25 mouse cellular contexts compared by ENCODE assay signal in the genomic region with DNA sequence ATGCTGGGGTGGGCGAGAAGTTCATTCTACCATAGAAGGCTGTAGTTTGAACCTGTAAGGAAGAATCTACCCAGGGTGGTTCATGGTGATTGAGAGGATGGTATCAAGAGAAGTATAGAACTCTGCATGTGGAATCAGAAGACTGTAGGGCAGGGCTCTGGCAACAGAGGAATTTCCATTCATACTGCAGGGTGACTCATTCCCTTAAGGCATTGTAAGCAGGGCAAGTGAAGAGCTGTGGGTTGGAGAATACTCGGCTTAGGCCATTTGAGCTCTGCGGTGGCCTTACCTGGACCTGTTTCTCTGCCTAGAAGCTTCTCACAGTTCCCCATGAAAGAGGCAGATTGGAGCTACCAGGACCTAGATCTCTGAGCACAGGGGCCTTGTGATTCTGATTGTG. TPM values are rescaled to one million over a fixed set of nuclear protein-coding genes. Genes with fewer than 3 reads are reported as not detected.
DNase-seq lines count a peak whose midpoint lies in the region; ATAC-seq and TF ChIP-seq lines count a peak whose summit lies in the region.
"Had no signal": no experiment of that assay in that cellular context is flagged by ENCODE, and none has a peak within 500 bp of the region (broad histone marks: within the 10 kb centered on the region; RNA-seq: fewer than 3 reads in every experiment).

No protein-coding gene starts in this region.

- peak; percentile 53 for DNase-seq in midbrain, embryonic 11.5 days (ENCODE audit: low spot score, missing footprints)
- no peak for DNase-seq in CH12.LX (ENCODE audit: extremely low read depth)
- DNase-seq in Patski (ENCODE audit: low read depth, low spot score) = no peak
- DNase-seq in stomach, postnatal 0 days (ENCODE audit: low spot score) = no peak
- no peak for DNase-seq in cerebellum, adult 18-20 months
- DNase-seq: adrenal gland, adult 2 months; adrenal gland, postnatal 25 days; cerebellum, adult 2 months; cerebellum, postnatal 10 days; embryo, embryonic 11 days; gastrocnemius, postnatal 25 days; heart, adult 11 months; heart, postnatal 10 days; heart, postnatal 4 days; kidney, adult 18-20 months had no signal

- 87% methylated on average over 3 of the region's 3 CpGs for WGBS in midbrain, embryonic 11.5 days
- 94% methylated on average over 3 of the region's 3 CpGs for whole genome bisulfite sequencing in midbrain, embryonic 15.5 days
- WGBS in stomach, postnatal 0 days = 79% methylated on average over 3 of the region's 3 CpGs
- WGBS in forebrain, embryonic 13.5 days = 92% methylated on average over 3 of the region's 3 CpGs
- 81% methylated on average over 3 of the region's 3 CpGs for WGBS in heart, embryonic 11.5 days (ENCODE audit: insufficient replicate concordance)

- POLR2A ChIA-PET in Patski (lab: Charles Lee) = interaction anchor here (1.4 kb wide), 1 partner anchor 8 kb away, joined by 3 read pairs; no protein-coding TSS in a partner anchor

- TF ChIP-seq CTCF in CH12.LX (conservative IDR thresholded peaks at IDR 0.05 in 1 of 2, IDR thresholded peaks at IDR 0.05 in 1 of 2; ENCODE audit: low read depth in 2 of 2, low read length in 2 of 2) (no peak), Patski (IDR thresholded peaks at IDR 0.05) (no peak)
- TF ChIP-seq CTCF in stomach, postnatal 0 days (IDR thresholded peaks at IDR 0.05; ENCODE audit: low read depth) = no peak

- 0 out of 2 replicates have a peak, but pooled peaks have one; percentile 25 for TF ChIP-seq EP300 in CH12.LX (IDR thresholded peaks at IDR 0.05; ENCODE audit: low read length)
- no peak for TF ChIP-seq EP300 in stomach, postnatal 0 days (optimal IDR thresholded peaks at IDR 0.05)

- H3K27ac ChIP-seq in midbrain, embryonic 11.5 days (ENCODE audit: low read depth, low read length) = no peak overlapping the region
- H3K27ac ChIP-seq in midbrain, embryonic 15.5 days = no peak overlapping the region
- no peak overlapping the region for H3K27ac ChIP-seq in CH12.LX (ENCODE audit: insufficient read depth, low read depth)
- H3K27ac ChIP-seq in stomach, postnatal 0 days (replicated peaks) = no peak overlapping the region
- no peak overlapping the region for H3K27ac ChIP-seq in forebrain, embryonic 13.5 days
- H3K27ac ChIP-seq in heart, embryonic 11.5 days (ENCODE audit: low read depth, low read length) = no peak overlapping the region
- H3K27ac ChIP-seq: embryonic facial prominence, embryonic 15.5 days; forebrain, embryonic 10.5 days; forebrain, embryonic 15.5 days; hindbrain, embryonic 12.5 days; intestine, embryonic 15.5 days had no signal

- ATAC-seq in midbrain, embryonic 11.5 days (ENCODE audit: low FRiP score) = no peak
- no peak for ATAC-seq in midbrain, embryonic 15.5 days (replicated peaks)
- peak; percentile 92 for ATAC-seq in Patski
- peak; percentile 66 for ATAC-seq in stomach, postnatal 0 days (ENCODE audit: low FRiP score, low TSS enrichment)
- ATAC-seq in forebrain, embryonic 13.5 days = no peak
- no peak for ATAC-seq in heart, embryonic 11.5 days (replicated peaks; ENCODE audit: insufficient number of reproducible peaks, low FRiP score, low TSS enrichment)
- ATAC-seq: forebrain, embryonic 15.5 days; hindbrain, embryonic 16.5 days; intestine, embryonic 15.5 days had no signal

- CTCF ChIA-PET in Patski (lab: Charles Lee) = interaction anchor here (1.4 kb wide), 1 partner anchor 46 kb away, joined by 3 read pairs; no protein-coding TSS in a partner anchor

- no peaks in the 10 kb centered on the region for H3K4me1 ChIP-seq in midbrain, embryonic 11.5 days (ENCODE audit: control insufficient read depth, insufficient read depth, low read length)
- no peaks in the 10 kb centered on the region for H3K4me1 ChIP-seq in midbrain, embryonic 15.5 days
- H3K4me1 ChIP-seq in CH12.LX (ENCODE audit: control insufficient read depth in 1 of 2, insufficient read depth in 2 of 2) = peaks cover 41 to 75% of the 10 kb centered on the region in 2 experiments
- H3K4me1 ChIP-seq in stomach, postnatal 0 days (replicated peaks; ENCODE audit: control insufficient read depth, insufficient read depth) = no peaks in the 10 kb centered on the region
- no peaks in the 10 kb centered on the region for H3K4me1 ChIP-seq in forebrain, embryonic 13.5 days
- 0 out of 2 replicates have a peak, but pooled peaks cover 2% of the 10 kb centered on the region for H3K4me1 ChIP-seq in heart, embryonic 11.5 days (ENCODE audit: control insufficient read depth, insufficient read depth, low read length)
- H3K4me1 ChIP-seq: embryonic facial prominence, embryonic 15.5 days; forebrain, embryonic 10.5 days; forebrain, embryonic 15.5 days; hindbrain, embryonic 12.5 days; intestine, embryonic 15.5 days had no signal

- TF ChIP-seq POLR2A in CH12.LX (IDR thresholded peaks at IDR 0.05; ENCODE audit: low read depth, low read length) = no peak

- no peaks in the 10 kb centered on the region for H3K79me2 ChIP-seq in CH12.LX (replicated peaks; ENCODE audit: control insufficient read depth, extremely low read depth, insufficient read depth, poor library complexity, severe bottlenecking)

- TF ChIP-seq RAD21 in CH12.LX (IDR thresholded peaks at IDR 0.05; ENCODE audit: low read depth, low read length) = no peak

- dilution Hi-C loops in CH12.LX (cut with MboI; ENCODE audit: extremely low pct_ligation_motif_present, extremely low pct_unique_long_range_greater_than_20kb, low sequenced_read_pairs) = no loop called here

- no peaks in the 10 kb centered on the region for H3K9me3 ChIP-seq in midbrain, embryonic 11.5 days (ENCODE audit: control insufficient read depth, low read length)
- H3K9me3 ChIP-seq in midbrain, embryonic 15.5 days = no peaks in the 10 kb centered on the region
- H3K9me3 ChIP-seq in CH12.LX (replicated peaks; ENCODE audit: low read length) = no peaks in the 10 kb centered on the region
- H3K9me3 ChIP-seq in stomach, postnatal 0 days (ENCODE audit: control insufficient read depth, low read length) = no peaks in the 10 kb centered on the region
- H3K9me3 ChIP-seq in forebrain, embryonic 13.5 days (replicated peaks) = no peaks in the 10 kb centered on the region
- no peaks in the 10 kb centered on the region for H3K9me3 ChIP-seq in heart, embryonic 11.5 days (replicated peaks; ENCODE audit: control insufficient read depth, low read length)
- H3K9me3 ChIP-seq: embryonic facial prominence, embryonic 15.5 days; forebrain, embryonic 10.5 days; forebrain, embryonic 15.5 days; hindbrain, embryonic 12.5 days; intestine, embryonic 15.5 days had no signal

- H3K4me2 ChIP-seq in midbrain, embryonic 11.5 days = no peak overlapping the region
- H3K4me2 ChIP-seq in midbrain, embryonic 15.5 days = no peak overlapping the region
- H3K4me2 ChIP-seq in CH12.LX (ENCODE audit: insufficient read depth, low read depth, poor library complexity, severe bottlenecking) = no peak overlapping the region
- H3K4me2 ChIP-seq in stomach, postnatal 0 days (replicated peaks; ENCODE audit: low read depth) = no peak overlapping the region
- no peak overlapping the region for H3K4me2 ChIP-seq in forebrain, embryonic 13.5 days
- H3K4me2 ChIP-seq in heart, embryonic 11.5 days = no peak overlapping the region
- H3K4me2 ChIP-seq: embryonic facial prominence, embryonic 15.5 days; forebrain, embryonic 15.5 days; hindbrain, embryonic 12.5 days; intestine, embryonic 15.5 days had no signal

- no peak overlapping the region for H3K9ac ChIP-seq in midbrain, embryonic 11.5 days (ENCODE audit: low read length)
- no peak overlapping the region for H3K9ac ChIP-seq in midbrain, embryonic 15.5 days
- H3K9ac ChIP-seq in CH12.LX (ENCODE audit: insufficient read depth, low read depth) = no peak overlapping the region
- no peak overlapping the region for H3K9ac ChIP-seq in stomach, postnatal 0 days (ENCODE audit: low read length)
- H3K9ac ChIP-seq in forebrain, embryonic 13.5 days = no peak overlapping the region
- H3K9ac ChIP-seq in heart, embryonic 11.5 days (ENCODE audit: low read depth, low read length) = no peak overlapping the region
- H3K9ac ChIP-seq: embryonic facial prominence, embryonic 15.5 days; forebrain, embryonic 15.5 days; hindbrain, embryonic 12.5 days; intestine, embryonic 15.5 days had no signal

- H3K27me3 ChIP-seq in midbrain, embryonic 11.5 days (ENCODE audit: control insufficient read depth, insufficient read depth, low read length) = no peaks in the 10 kb centered on the region
- no peaks in the 10 kb centered on the region for H3K27me3 ChIP-seq in midbrain, embryonic 15.5 days (replicated peaks)
- H3K27me3 ChIP-seq in CH12.LX (replicated peaks) (no peaks in the 10 kb centered on the region), Patski (no peaks in the 10 kb centered on the region)
- no peaks in the 10 kb centered on the region for H3K27me3 ChIP-seq in stomach, postnatal 0 days (ENCODE audit: control insufficient read depth, insufficient read depth, low read length)
- H3K27me3 ChIP-seq in forebrain, embryonic 13.5 days = no peaks in the 10 kb centered on the region
- H3K27me3 ChIP-seq in heart, embryonic 11.5 days (ENCODE audit: control insufficient read depth, insufficient read depth, low read length) = no peaks in the 10 kb centered on the region
- H3K27me3 ChIP-seq: embryonic facial prominence, embryonic 15.5 days; forebrain, embryonic 15.5 days; hindbrain, embryonic 12.5 days; intestine, embryonic 15.5 days had no signal

- no peaks in the 10 kb centered on the region for H3K36me3 ChIP-seq in midbrain, embryonic 11.5 days (ENCODE audit: control insufficient read depth, insufficient read depth, low read length)
- no peaks in the 10 kb centered on the region for H3K36me3 ChIP-seq in midbrain, embryonic 15.5 days (replicated peaks)
- peaks cover 2 to 23% of the 10 kb centered on the region in 2 experiments for H3K36me3 ChIP-seq in CH12.LX (replicated peaks in 1 of 2; ENCODE audit: control insufficient read depth in 1 of 2, insufficient read depth in 1 of 2, low read length in 1 of 2)
- no peaks in the 10 kb centered on the region for H3K36me3 ChIP-seq in stomach, postnatal 0 days (ENCODE audit: control insufficient read depth, insufficient read depth, low read length)
- no peaks in the 10 kb centered on the region for H3K36me3 ChIP-seq in forebrain, embryonic 13.5 days (ENCODE audit: poor library complexity, severe bottlenecking)
- no peaks in the 10 kb centered on the region for H3K36me3 ChIP-seq in heart, embryonic 11.5 days (ENCODE audit: control insufficient read depth, insufficient read depth, low read length)
- H3K36me3 ChIP-seq: embryonic facial prominence, embryonic 15.5 days; forebrain, embryonic 10.5 days; forebrain, embryonic 15.5 days; hindbrain, embryonic 12.5 days; intestine, embryonic 15.5 days had no signal

- H3K4me3 ChIP-seq in midbrain, embryonic 11.5 days (ENCODE audit: low read depth, low read length) = no peak overlapping the region
- H3K4me3 ChIP-seq in midbrain, embryonic 15.5 days = no peak overlapping the region
- no peak overlapping the region for H3K4me3 ChIP-seq in CH12.LX (replicated peaks in 1 of 3; ENCODE audit: low read depth in 2 of 3, low read length in 2 of 3, poor library complexity in 1 of 3)
- H3K4me3 ChIP-seq in stomach, postnatal 0 days (ENCODE audit: low read depth, low read length) = no peak overlapping the region
- no peak overlapping the region for H3K4me3 ChIP-seq in forebrain, embryonic 13.5 days
- H3K4me3 ChIP-seq in heart, embryonic 11.5 days (ENCODE audit: low read depth, low read length) = no peak overlapping the region
- H3K4me3 ChIP-seq: embryonic facial prominence, embryonic 15.5 days; erythroblast, embryonic 14.5 days; forebrain, embryonic 10.5 days; forebrain, embryonic 15.5 days; hindbrain, embryonic 12.5 days; intestine, embryonic 15.5 days had no signal

- in situ Hi-C loops in CH12.LX (cut with MboI; ENCODE audit: low pct_ligation_motif_present, low pct_unique_long_range_greater_than_20kb, low sequenced_read_pairs) (no loop called here), Patski (cut with MboI; ENCODE audit: low pct_unique_long_range_greater_than_20kb) (no loop called here)

RNA-seq across cellular contexts. Expression of a gene that starts 49.3 kb away (rescaled TPM):
- polyA plus RNA-seq in midbrain, embryonic 11.5 days (2014; fragmentation: Nextera tagmentation; extraction: Ambion mirVana) = 1.8 and 1.9 TPM in 2 replicates
- 2.0 and 3.6 TPM in 2 replicates for polyA plus RNA-seq in midbrain, embryonic 15.5 days (2015; fragmentation: Nextera tagmentation; extraction: Ambion mirVana)
- 74.6 and 77.4 TPM in 2 replicates for total RNA-seq in CH12.LX (2012; rRNA removed)
- total RNA-seq in CH12.LX (2014; rRNA removed) = 62.2 and 75.2 TPM in 2 replicates
- 96.0 and 111 TPM in 2 replicates for polyA plus RNA-seq in CH12.LX (2012; ENCODE audit: insufficient read length, low read depth)
- 20.3 TPM for polyA plus RNA-seq in Patski (2021)
- polyA plus RNA-seq in stomach, postnatal 0 days (2015; fragmentation: Nextera tagmentation; extraction: Ambion mirVana) = 15.1 and 18.4 TPM in 2 replicates
- polyA plus RNA-seq in forebrain, embryonic 13.5 days (2015; fragmentation: Nextera tagmentation; extraction: Ambion mirVana) = 2.0 and 2.2 TPM in 2 replicates
- 2.2 and 2.9 TPM in 2 replicates for polyA plus RNA-seq in heart, embryonic 11.5 days (2014; fragmentation: Nextera tagmentation; extraction: Ambion mirVana)

Comparison
In these comparisons a context has a peak if more than half of its experiments do, and no peak if none do; other contexts are left out.
1. ATAC-seq: peak in Patski (single experiment) and stomach, postnatal 0 days (single experiment); none in midbrain, embryonic 11.5 days (single experiment), midbrain, embryonic 15.5 days (single experiment), forebrain, embryonic 13.5 days (single experiment) and heart, embryonic 11.5 days (single experiment).